Mouse (Mus musculus) urinary bladder, postnatal 10 days (tissue): Measurements from ENCODE around the gene Ctss.

Experiments used
- DNase-seq: peaks from one replicate; pipeline ENCODE4 v3.0.0; 2022; ENCODE audit warnings: low spot score

The Ctss gene

DNA sequence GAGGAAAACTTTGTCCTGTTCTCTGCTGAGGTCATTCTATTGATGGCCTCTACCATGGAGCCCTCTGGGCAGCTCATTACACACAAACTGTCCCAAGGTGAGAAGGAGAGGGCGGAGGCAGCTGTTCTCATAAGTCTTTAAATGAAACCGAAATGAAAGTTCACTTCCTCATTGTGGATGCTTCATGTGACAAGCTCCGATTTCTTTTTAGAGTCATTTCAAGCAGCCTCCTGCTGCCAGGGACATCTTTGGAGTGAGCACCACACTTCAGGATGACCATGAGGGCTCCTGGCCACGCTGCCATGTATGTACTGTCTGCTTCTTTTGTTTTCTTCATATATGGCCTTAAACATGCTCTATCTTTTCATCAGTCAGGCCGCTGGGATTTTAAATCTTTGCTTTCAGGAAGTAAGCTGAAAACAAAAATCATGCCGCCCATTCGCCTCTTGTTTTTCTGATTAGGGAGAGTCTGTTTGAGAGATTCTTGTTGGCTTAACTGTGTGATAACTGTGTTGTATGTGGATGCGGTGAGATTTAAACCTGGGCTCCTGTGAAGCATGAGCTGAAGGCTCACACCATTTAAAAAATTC lies at the start of gene Ctss:
Gene Ctss, plus strand, starts transcription at position 165 of the 590 bp plus-strand sequence.
- no peak for DNase-seq

- DNase-seq = no peak
These were observed 47.6 kb upstream of the Ctss start for GRCm38 (mm10) chr3:95478966-95479365.

GRCm38 (mm10) chr3:95486421-95486820 lies 40.2 kb upstream of the Ctss start:
- DNase-seq = no peak

DNA sequence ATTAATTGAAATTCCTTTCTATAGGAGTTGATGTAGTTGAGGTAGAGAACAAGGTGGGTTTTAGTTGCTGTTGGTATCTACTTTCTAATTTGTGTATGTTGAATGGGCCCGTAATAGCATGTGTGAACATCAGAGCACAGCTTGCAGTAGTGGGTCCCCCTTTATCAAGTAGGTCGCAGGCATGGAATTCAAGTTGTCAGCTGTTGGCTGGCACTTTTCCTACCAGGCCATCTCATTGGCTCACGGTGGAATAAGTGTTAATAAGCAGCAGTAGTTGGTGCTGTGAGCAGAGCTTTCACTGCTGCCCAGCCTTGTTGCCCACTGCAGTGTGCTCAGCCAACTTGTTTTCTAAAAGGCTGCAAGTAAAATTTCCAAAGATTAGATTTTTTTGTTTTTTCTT lies 37.9 kb upstream of the Ctss start:
- DNase-seq = no peak

DNA sequence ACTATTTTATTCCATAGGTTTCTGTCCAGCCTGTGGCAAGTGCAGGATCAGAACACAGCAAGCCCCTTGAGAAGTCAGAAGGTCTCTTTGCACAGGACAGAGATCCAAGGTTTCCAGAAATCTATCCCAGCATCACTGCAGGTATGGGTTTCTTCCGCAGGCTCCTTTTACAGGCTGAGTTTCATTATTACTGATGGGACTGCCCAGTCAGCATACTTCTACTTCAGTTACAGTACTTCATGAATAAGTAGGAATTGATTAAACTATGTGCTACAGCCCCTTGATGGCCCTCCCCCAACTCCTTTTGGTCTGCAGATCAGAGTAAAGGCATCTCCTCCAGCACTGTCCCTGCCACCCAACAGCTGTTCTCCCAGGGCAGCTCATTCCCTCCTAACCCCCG lies 36.3 kb upstream of the Ctss start:
- no peak for DNase-seq

DNA sequence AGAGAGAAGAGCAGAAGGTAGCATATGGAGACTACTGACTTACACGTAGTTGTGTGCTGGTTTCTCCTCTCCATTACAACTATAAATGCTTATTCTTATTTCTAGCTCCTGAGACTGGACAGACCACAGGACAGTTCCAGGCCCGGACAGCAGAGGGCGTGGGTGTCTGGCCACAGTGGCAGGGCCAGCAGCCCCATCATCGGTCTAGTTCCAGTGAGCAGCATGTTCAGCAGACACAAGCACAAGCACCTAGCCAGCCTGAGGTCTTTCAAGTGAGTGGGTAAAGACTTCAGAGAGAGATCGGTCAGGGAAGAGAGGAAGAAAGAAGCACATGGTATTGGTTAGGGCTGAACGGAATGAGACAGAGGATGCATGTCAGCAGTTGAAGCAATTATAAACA lies 32.2 kb upstream of the Ctss start:
- DNase-seq = no peak

DNA sequence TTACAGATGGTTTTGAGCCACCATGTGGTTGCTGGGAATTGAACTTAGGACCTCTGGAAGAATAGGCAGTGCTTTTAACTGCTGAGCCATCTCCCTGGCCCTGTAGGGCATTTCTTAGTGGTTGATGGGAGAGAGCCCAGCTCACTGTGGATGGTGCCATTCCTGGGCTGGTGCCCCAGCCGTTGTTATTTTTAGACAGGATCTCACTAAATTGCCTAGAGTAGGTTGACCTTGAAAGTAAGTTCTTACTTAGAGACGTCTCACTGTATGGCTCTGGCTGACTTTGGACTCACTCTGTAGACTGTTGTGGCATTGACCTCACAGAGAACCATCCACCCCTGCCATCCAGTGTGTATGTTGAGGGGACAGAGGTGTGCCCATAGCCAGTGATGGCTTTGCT lies 28.4 kb upstream of the Ctss start:
- DNase-seq = no peak

DNA sequence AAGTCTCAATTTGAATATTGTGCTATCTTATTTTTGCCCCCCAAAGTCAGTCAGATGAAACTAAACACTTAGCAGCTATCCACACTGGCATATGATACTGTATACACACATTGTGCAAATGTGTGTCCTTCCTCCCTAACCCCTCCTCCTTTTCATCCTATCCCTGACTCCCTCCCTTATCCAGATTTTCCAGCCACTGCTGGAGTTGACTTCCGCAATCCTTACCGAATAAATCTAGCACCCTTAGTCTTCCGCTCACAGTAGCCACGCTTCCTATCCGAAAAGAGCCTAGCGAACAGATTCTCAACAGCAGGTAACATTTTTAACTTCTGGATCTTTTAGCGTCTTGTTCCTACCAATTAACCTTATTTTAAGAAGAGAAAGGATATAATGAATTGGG lies 27.6 kb upstream of the Ctss start, which contains the start of gene Ctsk:
Gene Ctsk, plus strand, starts transcription at position 233 of the 400 bp plus-strand sequence.
- DNase-seq = no peak

DNA sequence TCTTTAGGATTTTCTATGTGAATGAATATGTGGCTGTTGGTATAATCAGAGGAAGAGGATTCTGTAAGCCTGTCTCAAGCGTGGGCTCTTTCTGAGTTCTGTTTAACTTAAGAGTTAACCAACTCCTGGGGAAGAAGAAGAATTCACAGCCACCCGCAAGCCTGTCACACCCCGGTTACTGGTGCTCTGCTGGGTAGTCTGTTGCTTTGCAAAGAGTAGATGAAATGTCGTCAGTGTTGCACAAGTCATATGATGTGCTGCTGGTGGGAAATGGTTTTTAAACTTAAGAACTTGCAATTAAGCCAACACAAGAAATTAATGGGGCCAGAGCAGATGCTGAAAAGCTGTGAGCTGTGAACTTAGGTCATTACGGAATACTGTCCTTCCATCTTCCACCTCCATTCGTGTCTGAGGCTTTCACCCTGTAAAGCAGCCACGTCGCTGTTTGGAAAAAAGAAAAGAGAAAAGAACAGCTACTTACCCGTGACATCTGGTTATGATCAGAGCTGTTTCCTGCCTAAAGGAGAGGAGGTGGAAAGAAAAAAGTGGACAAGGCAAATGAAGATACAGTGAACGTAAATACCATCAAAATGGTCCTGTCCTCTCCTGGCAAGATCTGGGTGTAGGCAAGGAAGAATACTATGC lies 27.0 kb upstream of the Ctss start:
- DNase-seq = no peak

- DNase-seq = no peak
These were observed 24.3 kb upstream of the Ctss start for GRCm38 (mm10) chr3:95502312-95502711.

DNA sequence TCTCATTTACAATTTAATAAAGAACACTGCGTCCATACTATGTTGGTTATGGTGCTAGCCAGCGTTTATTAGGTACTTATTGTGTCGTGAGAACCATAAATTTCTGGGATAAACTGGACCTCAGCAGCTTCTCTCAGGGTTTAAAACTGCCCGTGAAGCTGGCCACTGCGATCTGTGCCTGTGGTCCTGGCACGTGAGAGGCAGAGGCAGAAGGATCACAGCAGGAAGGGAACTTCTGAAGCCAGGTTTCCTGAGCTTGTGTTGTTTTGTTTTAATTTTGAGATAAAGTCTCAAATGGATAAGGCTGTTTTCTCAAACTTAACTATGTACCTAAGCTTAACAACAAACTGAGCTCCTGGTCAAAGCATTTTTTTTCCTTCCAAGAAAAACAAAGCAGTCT lies 17.2 kb upstream of the Ctss start:
- DNase-seq = no peak

- no peak for DNase-seq
These were observed 14.9 kb upstream of the Ctss start for GRCm38 (mm10) chr3:95511611-95512180.

DNA sequence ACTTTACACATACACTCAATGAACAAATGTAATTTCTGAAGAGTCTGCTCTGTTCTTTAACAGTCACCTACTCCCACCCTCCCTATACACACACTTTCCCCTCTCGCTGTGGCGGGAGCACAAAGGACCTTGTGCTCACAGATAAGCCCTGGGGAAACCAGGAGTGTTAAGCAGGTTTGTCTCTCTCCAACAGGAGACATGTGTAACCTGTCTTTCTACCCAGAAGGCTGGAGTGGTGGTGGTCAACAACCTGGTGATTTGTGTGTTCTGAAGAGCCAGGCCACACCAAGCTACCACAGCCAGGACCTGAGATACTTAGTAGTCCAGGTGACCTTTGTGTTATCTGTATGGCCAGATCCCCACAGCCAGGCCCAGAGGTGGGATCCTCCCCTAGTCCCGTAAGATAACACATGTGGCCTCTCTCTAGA lies 10.0 kb upstream of the Ctss start:
- no peak for DNase-seq

DNA sequence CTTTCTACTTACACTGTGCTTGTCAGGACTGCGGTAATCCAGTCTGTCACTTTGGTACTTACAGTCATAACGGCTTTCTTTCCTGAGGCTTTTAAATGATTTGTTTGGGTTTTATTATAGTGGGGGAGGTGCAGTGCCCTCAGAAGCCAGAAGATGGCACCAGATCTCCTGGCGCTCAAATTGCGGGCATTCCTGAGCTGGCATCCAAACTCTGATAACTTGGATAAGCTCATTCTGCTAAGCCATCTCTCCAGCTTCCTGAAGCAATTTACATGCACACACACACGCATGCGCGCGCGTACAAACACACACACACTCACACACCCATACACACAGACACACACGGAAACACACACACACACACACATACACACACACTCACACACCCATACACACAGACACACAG lies 9.1 kb upstream of the Ctss start:
- no peak for DNase-seq

DNA sequence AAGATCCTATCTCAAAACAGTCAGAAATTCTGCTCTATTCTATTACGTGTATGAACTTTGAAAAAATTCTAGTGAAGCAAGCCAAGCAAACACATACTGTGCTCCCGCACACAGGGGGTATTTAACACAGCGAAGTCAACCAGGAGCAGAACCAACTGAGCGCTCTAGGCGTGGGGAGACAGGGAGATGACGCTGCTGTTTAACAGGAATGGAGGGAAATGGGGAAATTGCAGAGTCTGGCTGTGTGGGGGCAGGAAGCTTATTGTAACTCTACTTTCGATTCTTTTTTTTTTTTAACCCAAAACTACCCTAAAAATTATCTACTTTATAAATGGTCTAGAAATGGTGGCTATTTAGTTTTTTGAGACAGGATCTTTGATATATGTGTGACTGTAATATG lies 7.7 kb upstream of the Ctss start:
- no peak for DNase-seq

DNA sequence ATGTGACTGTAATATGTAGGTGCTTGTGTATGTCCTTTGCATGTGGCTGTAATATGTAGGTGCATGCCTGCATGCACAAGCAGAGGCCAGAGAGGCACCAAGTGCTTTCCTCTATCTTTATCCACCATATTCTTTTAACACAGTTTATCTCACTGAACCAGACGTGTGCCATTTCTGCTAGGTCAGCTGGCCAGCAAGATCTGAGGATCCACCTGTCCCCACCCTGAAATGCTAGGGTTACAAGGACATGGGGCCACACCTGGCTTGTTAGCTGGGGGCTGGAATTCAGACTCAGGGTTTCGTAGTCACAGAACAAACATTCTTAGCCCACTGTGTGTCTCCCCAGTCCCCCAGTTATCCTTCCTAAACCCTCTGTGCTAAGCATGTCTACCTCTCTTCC lies 7.3 kb upstream of the Ctss start:
- DNase-seq = no peak

DNA sequence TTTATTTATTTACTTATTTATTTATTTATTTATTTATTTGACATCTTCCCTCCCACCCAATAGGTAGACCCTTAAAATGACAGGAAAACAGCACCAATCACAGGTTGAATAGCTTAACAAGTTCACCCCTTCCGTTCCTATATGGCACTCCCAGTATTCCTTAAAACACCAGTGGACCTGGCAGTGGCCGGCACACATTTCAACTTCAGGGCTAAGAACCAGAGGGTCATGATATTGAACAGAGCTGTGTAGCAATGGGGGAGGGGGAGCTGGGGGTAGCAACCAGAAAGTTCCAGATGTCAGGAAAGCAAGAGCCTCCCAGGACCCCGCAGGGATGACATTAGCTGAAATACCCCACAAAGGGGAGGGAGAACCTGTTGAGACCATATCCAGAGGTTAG lies 6.5 kb upstream of the Ctss start:
- DNase-seq = no peak

DNA sequence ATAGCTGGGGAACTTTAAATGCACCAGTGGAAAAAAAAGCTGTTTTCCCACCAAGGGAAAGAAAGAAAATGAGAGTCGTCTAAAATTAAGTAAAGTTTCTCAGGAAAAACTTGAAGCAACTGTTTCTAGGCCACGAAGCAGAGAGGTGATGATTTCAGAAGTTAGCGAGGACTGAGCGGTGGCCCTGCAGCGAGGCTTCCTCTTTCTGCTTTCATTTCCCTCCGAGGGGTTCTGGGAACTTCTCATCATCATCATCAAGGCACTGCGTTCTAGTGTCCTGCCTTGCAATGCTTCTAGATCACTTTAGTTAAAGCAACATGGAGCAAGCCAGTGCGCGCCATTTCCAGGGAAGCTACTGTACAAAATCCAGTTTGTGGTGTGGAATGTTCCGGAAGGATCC lies 5.4 kb upstream of the Ctss start:
- no peak for DNase-seq

GRCm38 (mm10) chr3:95523662-95524061 lies 2.9 kb upstream of the Ctss start:
- no peak for DNase-seq

- no peak for DNase-seq
These were observed 1.9 kb upstream of the Ctss start for GRCm38 (mm10) chr3:95524673-95525072.

DNA sequence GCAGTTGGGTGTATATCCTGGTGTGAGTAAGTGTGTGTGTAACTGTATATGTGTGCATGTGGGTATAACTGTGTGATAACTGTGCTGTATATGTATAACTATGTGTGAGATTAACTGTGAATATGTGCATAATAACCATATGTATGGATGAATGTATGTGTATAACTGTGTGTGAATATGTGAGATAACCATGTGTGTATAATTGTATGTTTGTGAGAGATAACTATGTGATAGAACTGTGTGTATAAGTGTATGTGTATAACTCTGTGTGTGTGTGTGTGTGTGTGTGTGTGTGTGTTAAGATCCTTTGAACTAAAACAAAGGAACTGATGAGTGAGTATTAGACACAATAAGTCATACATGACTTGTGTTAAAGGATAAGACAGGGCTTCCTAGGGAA lies 475 bp upstream of the Ctss start:
- DNase-seq = no peak

- no peak for DNase-seq
These were observed 3.2 kb downstream of the Ctss start for GRCm38 (mm10) chr3:95529814-95530213.

DNA sequence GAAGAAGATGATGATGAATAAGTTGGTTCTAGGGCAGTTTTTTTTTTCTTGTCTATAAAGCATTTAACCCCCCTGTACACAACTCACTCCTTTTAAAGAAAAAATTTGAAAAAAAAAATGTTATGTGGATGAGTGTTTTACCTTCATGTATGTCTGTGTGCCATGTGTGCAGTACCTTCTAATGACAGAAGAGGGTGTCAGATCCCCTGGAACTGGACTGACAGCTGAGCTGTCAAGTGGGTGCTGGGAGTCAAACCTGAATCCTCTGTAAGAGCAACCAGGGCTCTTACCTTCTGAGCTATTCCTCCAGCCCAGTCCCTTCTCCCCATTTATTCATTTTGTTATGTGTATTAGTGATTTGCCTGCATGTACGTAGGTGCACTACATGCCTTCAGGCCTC lies 4.4 kb downstream of the Ctss start:
- DNase-seq = no peak

DNA sequence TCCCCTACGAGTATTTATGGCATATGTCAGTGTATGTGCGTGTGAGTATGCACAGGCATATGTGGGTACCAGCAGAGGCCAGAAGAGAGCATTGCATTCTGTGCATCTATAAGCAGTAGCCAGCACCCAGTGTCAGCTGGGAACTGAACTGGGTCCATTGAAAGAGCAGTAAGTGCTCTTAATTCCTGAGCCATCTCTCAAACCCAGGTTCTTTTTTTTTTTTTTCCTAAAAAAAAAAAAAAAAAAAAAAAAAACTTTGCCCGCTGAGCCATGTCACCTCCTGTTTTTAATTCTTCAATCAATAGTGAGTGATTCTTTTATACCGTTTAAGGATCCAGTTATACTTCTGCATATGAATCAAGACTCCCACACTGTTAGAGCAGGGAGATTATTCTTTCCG lies 6.8 kb downstream of the Ctss start:
- no peak for DNase-seq
